Mouse (Mus musculus) kidney, embryonic 14.5 days (tissue): ENCODE results near the gene Nynrin. TPM values are rescaled to one million over a fixed set of nuclear protein-coding genes. Genes with fewer than 3 reads are reported as not detected.

ENCODE experiments used
- ATAC-seq: fragments of 200-750 bp; cut with Nextera tagmentation; 2 replicates; pipeline ENCODE4 v1.8.0; 2017; ENCODE audit warnings: moderate number of reproducible peaks, mild to moderate bottlenecking, moderate TSS enrichment, moderate library complexity; ENCODE audit not compliant: low FRiP score, low TSS enrichment
- H3K27ac ChIP-seq: fragments of 300-500 bp; sonication (generic); 2 replicates; pipeline ENCODE4 v1.5.1; 2014; ENCODE audit warnings: low read depth, mild to moderate bottlenecking, low read length, moderate library complexity, mixed read lengths
- H3K27me3 ChIP-seq: fragments of 300-500 bp; sonication (generic); 2 replicates; pipeline ENCODE4 v1.6.1; 2014; ENCODE audit warnings: mild to moderate bottlenecking, low read length; ENCODE audit not compliant: control insufficient read depth, insufficient read depth
- H3K36me3 ChIP-seq: fragments of 300-500 bp; sonication (generic); 2 replicates; pipeline ENCODE4 v1.6.1; 2014; ENCODE audit warnings: low read length, mixed read lengths; ENCODE audit not compliant: control insufficient read depth, insufficient read depth
- H3K4me1 ChIP-seq: fragments of 300-500 bp; sonication (generic); 2 replicates; pipeline ENCODE4 v1.6.1; 2014; ENCODE audit warnings: low read length, mixed read lengths; ENCODE audit not compliant: control insufficient read depth, insufficient read depth
- H3K4me2 ChIP-seq: fragments of 300-500 bp; sonication (generic); replicated peaks from 2 replicates; pipeline ENCODE4 v1.6.1; 2014; ENCODE audit warnings: low read depth, mild to moderate bottlenecking, low read length
- H3K4me3 ChIP-seq: fragments of 300-500 bp; sonication (generic); 2 replicates; pipeline ENCODE4 v1.5.1; 2014; ENCODE audit warnings: mild to moderate bottlenecking, low read length
- H3K9ac ChIP-seq: fragments of 300-500 bp; sonication (generic); 2 replicates; pipeline ENCODE4 v1.6.1; 2014; ENCODE audit warnings: low read depth, mild to moderate bottlenecking, low read length, moderate library complexity
- H3K9me3 ChIP-seq: fragments of 300-500 bp; sonication (generic); 2 replicates; pipeline ENCODE4 v1.6.1; 2016; ENCODE audit warnings: low read length; ENCODE audit not compliant: control insufficient read depth
- WGBS: fragments of 180-500 bp; shearing (Covaris S2); extraction: QIAGEN DNeasy Blood & Tissue Kit; methylation state at CpG from one replicate; pipeline ENCODE4 v1.1.7; 2014; 5-methylcytosine and 5-hydroxymethylcytosine counted together
- polyA plus RNA-seq: library from polyadenylated mRNA; unstranded; fragments of >200 nt; fragmentation: Nextera tagmentation; extraction: Ambion mirVana; gene quantifications from 2 replicates; pipeline ENCODE4 v1.2.1, GENCODE M21; 2014

Gene Nynrin
- polyA plus RNA-seq, 1 experiment from 2014 or later = 15.6 TPM

- no peaks in the 10 kb centered on the region for H3K36me3 ChIP-seq
- H3K4me1 ChIP-seq = no peaks in the 10 kb centered on the region
- no peaks in the 10 kb centered on the region for H3K9me3 ChIP-seq
- WGBS = 52% methylated on average over 7 of the region's 7 CpGs
- no peak overlapping the region for H3K4me2 ChIP-seq
- H3K9ac ChIP-seq = no peak overlapping the region
- no peaks in the 10 kb centered on the region for H3K27me3 ChIP-seq
- H3K27ac ChIP-seq = no peak overlapping the region
- ATAC-seq = no peak
- no peak overlapping the region for H3K4me3 ChIP-seq
Observed at GRCm38 (mm10) chr14:55922475-55923232, 68.8 kb downstream of the Nynrin start.

Other genes with a start within 250 kb of the Nynrin start
- 17.5 and 25.1 TPM in 2 replicates for gene Rec8, start 236.0 kb upstream of the Nynrin start, polyA plus RNA-seq
- gene Ipo4, start 218.1 kb upstream of the Nynrin start, polyA plus RNA-seq = 101 and 119 TPM in 2 replicates
- gene Gm49378, start 216.1 kb upstream of the Nynrin start, polyA plus RNA-seq = 3.4 TPM in 2 replicates
- gene Tm9sf1, start 210.2 kb upstream of the Nynrin start, polyA plus RNA-seq = 76.3 and 117 TPM in 2 replicates
- 0.72 and 0.77 TPM in 2 replicates for gene Tssk4, start 203.8 kb upstream of the Nynrin start, polyA plus RNA-seq
- 52.0 and 52.7 TPM in 2 replicates for gene Mdp1, start 193.5 kb upstream of the Nynrin start, polyA plus RNA-seq
- gene Gmpr2, start 182.1 kb upstream of the Nynrin start, polyA plus RNA-seq = 58.4 and 62.9 TPM in 2 replicates
- 586 and 744 TPM in 2 replicates for gene Nedd8, start 181.9 kb upstream of the Nynrin start, polyA plus RNA-seq
- gene Tinf2, start 172.2 kb upstream of the Nynrin start, polyA plus RNA-seq = 40.3 and 50.1 TPM in 2 replicates
- 0.67 and 1.2 TPM in 2 replicates for gene Tgm1, start 140.1 kb upstream of the Nynrin start, polyA plus RNA-seq
- gene Rabggta, start 131.7 kb upstream of the Nynrin start, polyA plus RNA-seq = 27.8 and 29.3 TPM in 2 replicates
- gene Dhrs1, start 108.3 kb upstream of the Nynrin start, polyA plus RNA-seq = 75.2 and 82.3 TPM in 2 replicates
- gene Nop9, start 108.3 kb upstream of the Nynrin start, polyA plus RNA-seq = 43.3 and 44.0 TPM in 2 replicates
- 2.9 and 3.6 TPM in 2 replicates for gene Cideb, start 95.6 kb upstream of the Nynrin start, polyA plus RNA-seq
- gene Ltb4r2, start 92.6 kb upstream of the Nynrin start, polyA plus RNA-seq = 0.08 and 0.39 TPM in 2 replicates
- gene Ltb4r1, start 88.0 kb upstream of the Nynrin start, polyA plus RNA-seq = 0.23 TPM in 1 of 2 replicates, not detected in the other
- gene Adcy4, start 69.9 kb upstream of the Nynrin start, polyA plus RNA-seq = 7.8 and 10.4 TPM in 2 replicates
- 38.1 and 43.3 TPM in 2 replicates for gene Ripk3, start 65.1 kb upstream of the Nynrin start, polyA plus RNA-seq
- 26.3 and 33.8 TPM in 2 replicates for gene Nfatc4, start 30.9 kb upstream of the Nynrin start, polyA plus RNA-seq
- 0.23 and 0.31 TPM in 2 replicates for gene Cbln3, start 30.4 kb downstream of the Nynrin start, polyA plus RNA-seq
- gene Khnyn, start 30.9 kb downstream of the Nynrin start, polyA plus RNA-seq = 7.0 and 9.7 TPM in 2 replicates
- 61.3 and 64.7 TPM in 2 replicates for gene Sdr39u1, start 46.3 kb downstream of the Nynrin start, polyA plus RNA-seq
- gene Cma1, start 90.7 kb downstream of the Nynrin start, polyA plus RNA-seq = 0.30 and 1.1 TPM in 2 replicates
- not detected in 2 replicates for gene Cma2, start 97.0 kb downstream of the Nynrin start, polyA plus RNA-seq
- not detected in 2 replicates for gene Mcpt1, start 164.0 kb downstream of the Nynrin start, polyA plus RNA-seq
- not detected in 2 replicates for gene Mcpt9, start 176.5 kb downstream of the Nynrin start, polyA plus RNA-seq
- gene Mcpt2, start 188.0 kb downstream of the Nynrin start, polyA plus RNA-seq = not detected in 2 replicates
- gene Mcpt4, start 208.3 kb downstream of the Nynrin start, polyA plus RNA-seq = not detected in 2 replicates
- 0.40 and 0.53 TPM in 2 replicates for gene Mcpt8, start 231.3 kb downstream of the Nynrin start, polyA plus RNA-seq
- not detected in 2 replicates for gene Ctsg, start 248.6 kb downstream of the Nynrin start, polyA plus RNA-seq